Mouse (Mus musculus) cerebellum, postnatal 14 days (tissue): ENCODE results near the gene Hbq1b.
A peak's percentile ranks its signal among the peaks of the same experiment; 100 is the strongest.
"Not testable (repeated sequence)": the region's sequence is repeated elsewhere in the genome, so short reads cannot be mapped to it uniquely, and the experiment has no call there.

Experiments used
- DNase-seq, 2 experiments: peaks; one replicate each; pipeline ENCODE4 v3.0.0; 2021; ENCODE audit warnings: mixed read lengths in 2 of 2

Gene Hbq1b

DNA sequence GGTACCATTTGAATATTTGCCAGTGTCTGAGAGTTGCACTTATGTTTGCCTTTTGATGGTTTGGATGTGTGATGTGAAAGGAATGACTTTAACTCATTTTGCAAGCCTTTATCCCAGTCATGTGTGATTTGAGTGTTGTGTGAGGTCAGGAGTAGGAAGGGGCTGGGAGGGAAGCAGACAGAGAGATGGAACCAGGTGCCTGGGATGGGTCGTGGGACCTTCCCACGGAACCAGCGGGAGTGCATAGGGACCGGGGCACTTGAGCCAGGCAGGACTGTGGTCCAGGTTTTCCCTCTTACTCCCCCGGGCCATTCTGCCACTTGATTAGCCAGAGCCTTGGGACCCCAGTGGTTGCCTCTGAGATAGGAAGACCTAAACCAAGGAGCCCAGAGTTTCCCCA lies 18.8 kb upstream of the Hbq1b start:
- DNase-seq = peak in 1 of 2 experiments; percentile 37

DNA sequence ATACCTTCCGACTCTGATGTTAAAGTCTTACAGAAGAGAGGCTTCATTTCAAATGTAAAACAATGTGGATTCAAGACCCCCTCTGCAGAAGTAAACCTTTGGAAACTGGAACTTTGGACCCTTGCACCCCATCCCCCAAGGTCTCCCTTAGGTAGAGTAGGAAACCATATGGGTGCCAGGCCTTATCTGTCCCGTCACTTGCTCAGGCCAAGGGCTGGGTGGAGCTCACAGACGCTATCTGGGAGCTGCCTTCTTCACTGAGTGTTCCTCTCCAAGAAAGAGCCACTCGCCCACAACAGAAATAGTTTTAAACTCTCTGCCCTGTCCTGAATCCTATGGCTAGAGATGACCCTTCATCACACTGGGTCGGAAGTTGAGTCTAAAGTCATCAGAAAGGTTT lies 17.8 kb upstream of the Hbq1b start:
- no peak for DNase-seq

DNA sequence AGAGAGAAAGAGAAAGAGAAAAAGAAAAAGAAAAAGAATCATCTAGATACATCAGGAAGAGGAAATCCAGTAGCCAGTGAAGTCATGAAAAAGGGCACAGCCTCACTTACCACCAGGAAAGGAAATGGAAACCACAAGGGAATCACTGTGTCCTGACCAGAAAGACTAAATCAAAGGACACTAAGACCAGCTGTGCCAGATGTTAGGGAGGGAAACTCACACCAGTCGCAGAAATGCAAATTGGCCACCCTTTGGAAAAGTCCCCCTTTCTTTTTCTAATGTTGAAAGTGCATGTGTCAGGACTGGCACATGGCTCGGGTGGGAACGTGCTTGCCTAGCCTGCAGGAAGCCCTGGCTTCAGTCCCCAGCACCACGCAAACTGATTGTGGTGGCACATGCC lies 15.6 kb upstream of the Hbq1b start:
- no peak for DNase-seq

DNA sequence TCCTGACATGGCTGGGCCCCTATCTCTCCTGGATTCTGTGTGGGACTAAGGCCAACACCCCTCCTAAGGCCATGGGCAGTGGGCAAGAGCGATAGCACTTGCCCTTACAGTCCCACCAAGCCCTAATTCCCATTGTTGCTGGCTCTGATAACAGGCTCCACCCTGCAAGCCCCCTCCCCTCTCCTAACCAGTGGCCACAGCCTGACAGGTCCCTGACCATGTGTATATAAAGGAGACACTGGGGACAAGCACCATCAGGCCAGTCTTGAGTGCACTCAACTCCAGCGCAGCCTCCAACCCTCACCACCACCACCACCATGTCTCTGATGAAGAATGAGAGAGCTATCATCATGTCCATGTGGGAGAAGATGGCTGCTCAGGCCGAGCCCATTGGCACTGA lies 10.4 kb upstream of the Hbq1b start, which contains the start of gene Hba-x:
Hba-x (plus strand) TSS at position 54 of the 400 bp plus-strand sequence.
- no peak for DNase-seq

DNA sequence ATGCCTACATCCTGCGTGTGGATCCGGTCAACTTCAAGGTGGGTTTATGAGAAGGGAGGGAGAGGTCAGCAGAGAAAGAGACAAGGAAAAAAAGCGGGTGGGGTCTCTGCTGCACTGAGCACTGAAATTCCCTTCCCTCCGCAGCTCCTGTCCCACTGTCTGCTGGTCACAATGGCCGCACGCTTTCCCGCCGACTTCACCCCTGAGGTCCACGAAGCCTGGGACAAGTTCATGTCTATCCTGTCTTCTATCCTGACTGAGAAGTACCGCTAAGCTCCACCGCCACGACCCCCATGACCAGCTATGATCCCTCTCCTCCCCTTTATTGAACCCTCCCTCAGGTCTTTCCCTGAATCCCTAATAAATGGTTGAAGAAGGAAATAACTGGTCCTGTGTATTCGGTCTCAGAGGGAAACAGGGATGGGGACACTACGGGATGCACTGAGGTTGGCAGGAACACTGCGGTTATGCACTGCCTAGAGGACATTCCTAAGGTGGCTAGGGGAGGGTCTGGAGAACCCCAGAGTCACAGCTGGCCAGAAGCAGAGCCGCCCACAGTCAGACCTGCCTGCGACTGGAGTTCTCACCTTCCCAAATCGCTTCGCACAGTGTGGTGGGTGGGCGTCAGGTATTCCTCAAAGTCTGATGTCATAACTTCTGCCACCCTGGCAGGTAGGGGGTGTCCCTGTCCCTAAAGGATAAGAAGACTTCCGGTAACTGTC lies 8.9 kb upstream of the Hbq1b start:
- no peak for DNase-seq

DNA sequence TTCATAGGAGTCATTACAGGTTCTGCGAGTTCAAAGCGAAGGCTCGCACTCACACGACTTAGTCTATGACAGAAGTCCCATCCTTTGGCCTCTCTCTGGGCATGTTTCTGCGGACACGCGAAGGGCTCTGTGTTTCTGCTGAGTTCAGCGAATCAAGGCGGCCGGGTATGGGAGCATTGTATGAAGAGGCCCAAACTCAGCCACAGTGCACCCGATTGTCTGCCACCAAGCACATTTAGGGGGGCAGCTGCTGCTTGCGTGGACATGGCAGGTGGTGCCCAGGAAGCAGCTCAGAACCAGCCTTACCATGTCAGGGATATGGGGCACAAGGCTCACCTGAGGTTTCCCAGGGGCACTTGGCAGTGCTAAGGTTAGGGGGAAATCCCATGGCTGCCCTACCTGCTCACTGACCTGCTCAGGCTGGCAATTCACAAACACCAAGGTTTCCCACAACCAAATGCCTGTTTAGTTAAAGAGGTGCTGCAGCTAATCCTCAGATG lies 8.3 kb upstream of the Hbq1b start:
- DNase-seq = no peak

DNA sequence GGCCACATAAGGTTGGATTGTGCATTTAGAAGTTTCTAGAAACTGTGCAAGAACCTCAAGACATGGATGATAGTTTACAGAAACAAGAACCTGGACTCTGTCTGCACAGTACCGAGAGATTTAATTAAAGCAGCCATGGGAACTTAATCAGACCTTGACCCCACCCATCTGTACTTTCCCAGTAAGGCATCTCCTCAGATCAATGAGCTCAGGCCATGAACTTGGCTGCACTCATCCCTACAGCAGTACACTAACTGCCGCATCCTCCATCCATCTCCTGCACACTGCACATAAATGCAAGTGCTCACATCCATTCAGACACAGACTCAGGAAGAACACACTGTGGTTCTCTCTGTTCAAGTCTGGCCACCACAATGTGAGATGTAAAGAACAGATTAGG lies 6.1 kb upstream of the Hbq1b start:
- DNase-seq = no peak

DNA sequence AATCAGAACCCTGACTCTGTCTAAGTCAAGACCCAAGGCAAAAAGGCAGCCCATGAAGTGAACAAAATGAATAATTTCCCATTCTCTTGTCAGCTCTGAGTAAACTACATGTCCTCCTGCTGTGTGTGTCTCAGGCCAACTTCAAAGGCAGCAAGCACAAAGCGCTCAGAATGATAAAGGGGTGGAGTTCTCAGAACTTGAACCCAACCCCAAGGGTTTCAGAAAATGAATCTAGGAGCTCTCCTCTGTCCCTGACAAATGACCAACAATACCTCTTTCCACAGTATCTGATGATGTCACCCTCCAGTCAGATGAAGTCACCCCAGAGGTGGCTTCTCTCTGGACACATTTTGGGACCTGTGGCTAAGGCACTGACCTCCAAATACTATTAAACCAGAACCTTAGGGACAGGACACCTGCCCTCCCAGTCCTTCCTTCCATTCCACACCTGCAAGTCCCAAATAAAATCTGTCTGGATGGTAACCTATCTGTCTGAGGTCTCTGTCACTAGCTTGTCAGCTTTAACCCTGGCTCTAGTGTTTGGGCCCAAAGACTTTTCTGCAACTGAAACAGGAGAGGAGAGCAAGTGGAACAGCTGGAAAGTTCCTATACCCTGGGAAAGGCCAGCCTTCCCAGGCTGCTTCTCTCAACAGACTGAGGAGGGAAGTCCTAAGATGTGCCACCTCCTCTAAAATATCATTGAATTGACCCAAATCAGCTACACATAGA lies 5.2 kb upstream of the Hbq1b start:
- no peak for DNase-seq

DNA sequence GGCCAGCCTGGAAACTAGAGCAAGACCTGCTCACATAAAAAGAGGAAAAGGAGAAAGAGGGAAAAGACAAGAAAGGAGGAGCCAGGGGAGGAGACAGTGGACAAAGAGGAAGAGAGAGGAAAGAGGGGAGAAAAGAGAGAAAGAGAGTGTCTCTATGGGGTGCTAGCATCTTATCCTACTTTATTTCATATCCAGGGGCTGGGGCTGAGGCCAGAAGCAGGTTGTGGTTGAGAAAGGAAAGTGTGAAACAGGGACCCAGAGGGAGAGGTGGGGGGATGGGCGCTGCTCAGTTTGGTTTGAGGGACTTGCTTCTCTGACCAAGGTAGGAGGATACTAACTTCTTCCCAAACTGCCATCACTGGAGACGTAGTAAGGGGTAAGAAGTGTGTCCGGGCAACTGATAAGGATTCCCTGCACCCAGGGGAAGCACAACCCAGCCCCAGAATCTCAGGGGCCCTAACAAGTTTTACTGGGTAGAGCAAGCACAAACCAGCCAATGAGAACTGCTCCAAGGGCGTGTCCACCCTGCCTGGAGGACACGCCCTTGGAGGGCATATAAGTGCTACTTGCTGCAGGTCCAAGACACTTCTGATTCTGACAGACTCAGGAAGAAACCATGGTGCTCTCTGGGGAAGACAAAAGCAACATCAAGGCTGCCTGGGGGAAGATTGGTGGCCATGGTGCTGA lies 3.5 kb upstream of the Hbq1b start, which contains the start of gene Hba-a1:
Hba-a1 (plus strand) TSS at position 421 of the 687 bp plus-strand sequence.
- DNase-seq = not testable (repeated sequence)

DNA sequence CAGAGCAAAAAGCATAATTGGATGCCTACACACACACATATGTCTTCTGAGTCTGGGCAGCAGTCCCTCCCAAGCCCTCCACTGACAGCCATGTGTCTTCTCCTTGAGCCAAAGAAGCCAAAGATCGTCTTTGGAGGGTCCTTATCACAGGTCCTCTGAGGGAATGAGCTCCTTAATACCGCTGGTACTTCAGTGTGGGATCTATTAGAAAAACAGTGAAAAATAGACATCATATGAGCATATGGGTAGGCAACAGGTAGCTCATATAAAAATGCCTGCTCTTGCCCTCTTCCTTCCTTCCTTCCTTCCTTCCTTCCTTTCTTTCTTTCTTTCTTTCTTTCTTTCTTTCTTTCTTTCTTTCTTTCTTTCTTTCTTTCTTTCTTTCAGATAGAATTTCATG lies 2.2 kb upstream of the Hbq1b start:
- not testable (repeated sequence) for DNase-seq

DNA sequence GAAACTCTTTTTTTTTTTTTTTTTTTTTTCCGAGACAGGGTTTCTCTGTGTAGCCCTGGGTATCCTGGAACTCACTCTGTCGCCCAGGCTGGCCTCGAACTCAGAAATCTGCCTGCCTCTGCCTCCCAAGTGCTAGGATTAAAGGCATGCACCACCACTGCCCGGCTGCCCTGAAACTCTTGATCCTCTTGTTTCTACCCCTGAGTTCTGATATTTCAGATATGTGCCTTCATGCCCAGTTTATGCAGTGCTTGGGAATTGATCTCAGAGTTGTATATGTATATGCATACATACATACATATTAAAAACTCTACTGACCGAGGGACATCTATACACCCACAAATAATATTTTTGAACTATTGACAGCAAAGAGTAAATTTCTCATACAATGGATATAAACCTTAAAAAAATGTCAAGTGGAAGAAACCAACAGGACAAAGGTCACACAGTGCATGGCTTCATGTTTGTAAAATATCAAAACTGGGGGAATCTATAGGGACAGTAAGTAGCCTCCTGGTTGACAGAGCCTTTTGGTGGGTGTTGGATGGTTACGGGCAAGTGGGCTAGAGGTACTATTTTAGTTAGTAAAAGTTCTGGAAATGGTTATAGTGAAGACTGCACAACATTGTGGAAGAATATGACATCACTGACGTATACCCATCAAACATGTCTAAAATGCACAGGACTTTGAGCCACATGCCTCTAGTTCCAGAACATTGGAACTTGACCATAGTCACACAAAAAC lies 1.6 kb upstream of the Hbq1b start:
- no peak for DNase-seq

DNA sequence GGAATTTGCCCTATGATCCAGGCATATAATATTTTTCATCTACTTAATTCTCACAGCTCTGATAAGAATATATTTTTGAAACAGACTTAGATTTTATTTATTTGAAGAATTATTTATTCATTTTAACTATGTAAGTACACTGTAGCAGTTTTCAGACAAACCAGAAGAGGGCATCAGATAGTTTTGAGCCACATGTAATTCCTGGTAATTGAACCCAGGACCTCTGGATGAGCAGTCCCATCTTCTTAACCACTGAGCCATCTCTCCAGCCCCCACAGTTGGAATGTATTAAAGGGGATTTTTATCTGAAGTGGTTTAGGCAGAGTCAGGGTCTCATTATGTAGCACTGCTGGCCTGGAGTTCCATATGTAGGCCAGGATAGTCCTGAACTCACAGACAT lies 878 bp upstream of the Hbq1b start:
- DNase-seq = not testable (repeated sequence)

DNA sequence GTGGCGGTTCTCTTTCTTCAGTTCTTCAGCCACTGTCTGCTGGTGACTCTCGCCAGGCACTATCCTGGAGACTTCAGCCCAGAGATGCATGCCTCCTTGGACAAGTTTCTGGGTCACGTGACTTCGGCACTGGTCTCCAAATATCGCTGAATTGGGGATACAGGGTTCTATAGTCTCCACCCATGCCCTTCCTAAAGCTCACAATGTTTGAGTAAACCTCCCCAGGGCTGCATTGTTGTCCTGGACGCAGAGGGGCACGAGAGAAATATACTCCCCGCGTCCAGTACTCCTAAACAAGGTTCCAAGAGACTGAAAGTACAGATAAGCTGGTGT lies 694 bp downstream of the Hbq1b start:
- DNase-seq = no peak

DNA sequence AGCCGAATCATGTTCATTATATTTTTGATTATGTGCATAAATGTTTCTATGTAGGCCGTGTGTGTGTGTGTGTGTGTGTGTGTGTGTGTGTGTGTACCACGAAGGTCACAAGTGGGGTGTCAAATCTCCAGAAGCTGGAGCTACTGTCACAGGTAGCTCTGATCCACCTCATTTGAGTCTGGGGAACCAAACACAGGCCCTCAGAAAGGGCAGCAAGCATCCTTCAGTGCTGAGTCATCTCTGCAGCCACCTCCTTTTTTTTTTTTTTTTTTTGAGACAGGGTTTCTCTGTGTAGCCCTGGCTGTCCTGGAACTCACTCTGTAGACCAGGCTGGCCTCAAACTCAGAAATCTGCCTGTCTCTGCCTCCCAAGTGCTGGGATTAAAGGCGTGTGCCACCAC lies 6.1 kb downstream of the Hbq1b start:
- not testable (repeated sequence) for DNase-seq

DNA sequence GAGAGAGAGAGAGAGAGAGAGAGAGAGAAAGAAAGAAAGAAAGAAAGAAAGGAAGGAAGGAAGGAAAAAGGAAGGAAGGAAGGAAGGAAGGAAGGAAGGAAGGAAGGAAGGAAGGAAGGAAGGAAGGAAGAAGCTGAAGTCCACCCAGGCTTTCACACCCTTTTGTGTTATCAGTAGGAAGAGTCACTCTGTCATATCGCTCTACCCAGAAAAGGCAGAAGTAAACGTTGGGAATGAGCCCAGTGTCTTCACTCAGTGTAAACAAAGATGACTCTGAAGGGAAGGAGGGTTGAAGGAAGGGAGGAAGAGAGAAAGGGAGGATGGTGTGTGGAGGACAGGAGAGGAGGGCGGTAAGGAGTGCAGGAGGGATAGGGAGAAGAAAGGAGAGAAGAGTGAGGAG lies 6.7 kb downstream of the Hbq1b start:
- not testable (repeated sequence) for DNase-seq

DNA sequence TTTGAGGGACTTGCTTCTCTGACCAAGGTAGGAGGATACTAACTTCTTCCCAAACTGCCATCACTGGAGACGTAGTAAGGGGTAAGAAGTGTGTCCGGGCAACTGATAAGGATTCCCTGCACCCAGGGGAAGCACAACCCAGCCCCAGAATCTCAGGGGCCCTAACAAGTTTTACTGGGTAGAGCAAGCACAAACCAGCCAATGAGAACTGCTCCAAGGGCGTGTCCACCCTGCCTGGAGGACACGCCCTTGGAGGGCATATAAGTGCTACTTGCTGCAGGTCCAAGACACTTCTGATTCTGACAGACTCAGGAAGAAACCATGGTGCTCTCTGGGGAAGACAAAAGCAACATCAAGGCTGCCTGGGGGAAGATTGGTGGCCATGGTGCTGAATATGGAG lies 9.4 kb downstream of the Hbq1b start, which contains the start of gene Hba-a2:
Hba-a2 (plus strand) TSS at position 287 of the 400 bp plus-strand sequence.
- not testable (repeated sequence) for DNase-seq

DNA sequence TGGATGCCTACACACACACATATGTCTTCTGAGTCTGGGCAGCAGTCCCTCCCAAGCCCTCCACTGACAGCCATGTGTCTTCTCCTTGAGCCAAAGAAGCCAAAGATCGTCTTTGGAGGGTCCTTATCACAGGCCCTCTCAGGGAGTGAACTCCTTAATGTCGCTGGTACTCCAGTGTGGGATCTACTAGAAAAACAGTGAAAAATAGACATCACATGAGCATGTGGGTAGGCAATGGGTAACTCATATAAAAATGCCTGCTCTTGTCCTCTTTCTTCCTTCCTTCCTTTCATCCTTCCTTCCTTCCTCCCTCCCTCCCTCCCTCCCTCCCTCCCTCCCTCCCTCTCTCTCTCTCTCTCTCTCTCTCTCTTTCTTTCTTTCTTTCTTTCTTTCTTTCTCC lies 10.7 kb downstream of the Hbq1b start:
- DNase-seq = not testable (repeated sequence)

DNA sequence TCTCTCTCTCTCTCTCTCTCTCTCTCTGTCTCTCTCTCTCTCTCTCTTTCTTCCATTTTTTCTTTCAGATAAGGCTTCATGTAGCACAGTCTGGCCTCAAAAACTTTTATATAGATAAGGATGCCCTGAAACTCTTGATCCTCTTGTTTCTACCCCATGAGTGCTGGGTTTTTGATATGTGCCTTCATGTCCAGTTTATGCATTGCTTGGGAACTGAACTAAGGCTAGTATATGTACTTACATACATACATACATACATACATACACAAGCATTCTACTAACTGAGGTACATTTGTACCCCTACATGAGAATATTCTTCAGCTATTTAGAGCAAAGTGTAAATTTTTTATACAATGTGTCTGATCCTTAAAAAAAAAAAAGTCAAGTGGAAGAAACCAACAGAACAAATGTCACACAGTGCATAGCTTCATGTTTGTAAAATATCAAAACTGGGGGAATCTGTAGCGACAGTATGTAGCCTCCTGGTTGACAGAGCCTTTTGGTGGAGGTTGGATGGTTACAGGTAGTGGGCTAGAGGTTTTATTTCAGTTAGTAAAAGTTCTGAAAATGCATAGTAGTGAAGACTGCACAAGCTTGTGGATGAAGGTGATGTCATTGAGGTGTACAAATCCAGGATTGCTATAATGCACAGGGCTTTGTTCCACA lies 11.2 kb downstream of the Hbq1b start:
- DNase-seq = no peak

DNA sequence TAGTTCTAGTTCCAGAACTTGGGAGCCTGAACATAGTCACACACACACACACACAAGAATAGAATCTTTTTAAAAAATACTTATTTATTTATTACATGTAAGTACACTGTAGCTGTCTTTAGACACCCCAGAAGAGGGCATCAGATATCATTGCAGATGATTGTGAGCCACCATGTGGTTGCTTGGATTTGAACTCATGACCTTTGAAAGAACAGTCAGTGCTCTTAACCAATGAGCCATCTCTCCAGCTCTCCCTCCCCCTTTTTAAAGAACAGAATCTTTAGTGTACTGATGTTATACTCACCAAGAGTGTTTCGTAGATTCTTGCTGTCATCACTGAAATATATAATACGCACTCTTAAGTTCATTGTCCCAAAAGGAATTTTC lies 11.8 kb downstream of the Hbq1b start:
- DNase-seq = no peak

DNA sequence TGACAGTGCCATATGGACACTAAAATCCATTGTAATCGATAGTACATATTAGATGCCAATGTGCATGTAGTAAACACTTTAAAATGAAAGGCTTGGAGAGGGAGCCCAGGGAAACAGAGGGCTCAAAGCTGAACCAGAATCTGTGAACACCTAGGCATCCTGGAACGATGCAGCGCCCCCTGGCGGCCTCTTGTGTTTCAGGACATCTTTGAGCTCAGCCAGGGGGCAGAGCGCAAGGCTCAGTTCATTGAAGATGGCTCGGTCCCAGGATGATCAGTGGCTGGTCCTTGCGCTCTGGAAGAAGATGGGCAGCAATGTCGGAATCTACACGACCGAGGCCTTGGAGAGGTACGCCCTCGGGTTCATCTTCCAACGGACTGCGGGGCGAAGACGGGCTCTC lies 13.1 kb downstream of the Hbq1b start, which contains the start of gene Hbq1a:
Hbq1a (plus strand) TSS at position 205 of the 400 bp plus-strand sequence.
- DNase-seq = peak; percentile 82 to 85

DNA sequence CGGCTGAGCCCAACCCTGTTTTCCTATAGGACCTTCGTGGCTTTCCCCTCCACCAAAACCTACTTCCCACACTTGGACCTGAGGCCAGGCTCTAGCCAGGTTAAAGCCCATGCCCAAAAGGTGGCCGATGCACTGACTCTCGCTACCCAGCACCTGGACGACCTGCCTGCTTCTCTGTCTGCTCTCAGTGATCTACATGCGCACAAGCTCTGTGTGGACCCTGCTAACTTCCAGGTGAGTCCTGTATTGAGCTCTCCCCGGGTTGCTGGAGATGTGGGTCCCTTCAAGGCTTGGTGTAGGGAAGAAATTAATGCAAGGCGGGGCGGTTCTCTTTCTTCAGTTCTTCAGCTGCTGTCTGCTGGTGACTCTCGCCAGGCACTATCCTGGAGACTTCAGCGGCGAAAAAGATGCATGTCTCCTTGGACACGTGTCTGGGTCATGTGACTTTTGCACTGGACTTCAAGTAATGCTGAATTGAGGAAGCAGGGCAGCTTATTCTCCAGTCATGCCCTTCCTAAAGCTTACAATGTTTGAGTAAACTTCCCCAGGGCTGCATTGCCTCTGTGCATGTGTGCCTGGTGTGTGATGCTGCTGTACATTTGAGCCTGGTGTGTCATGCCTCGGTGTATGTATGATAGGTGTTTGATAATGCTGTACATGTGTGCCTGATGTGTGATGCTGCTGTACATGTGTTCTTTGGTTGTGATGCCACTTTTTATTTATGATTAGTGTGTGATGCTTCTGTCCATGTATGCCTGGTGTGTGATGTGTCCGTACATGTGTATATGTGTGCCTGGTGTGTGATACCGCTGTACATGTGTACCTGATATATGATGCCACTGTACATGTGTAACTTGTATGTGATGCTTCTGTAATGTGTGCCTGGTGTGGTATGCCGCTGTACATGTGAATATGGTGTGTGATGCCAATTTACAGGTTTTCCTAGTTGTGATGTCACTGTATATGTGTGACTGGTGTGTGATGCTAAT lies 13.8 kb downstream of the Hbq1b start:
- no peak for DNase-seq
